Mouse (Mus musculus) spleen, adult 2 months (tissue): ENCODE measurements around the gene Npsr1.

Source experiments
- CTCF ChIP-seq: fragments of 200-500 bp; IDR thresholded peaks from 2 replicates; pipeline ENCODE4 v1.5.1; 2011; ENCODE audit warnings: mild to moderate bottlenecking, inconsistent platforms; ENCODE audit not compliant: insufficient read depth, insufficient read length, insufficient replicate concordance; ENCODE audit errors: extremely low read depth
- POLR2A ChIP-seq: fragments of 200-500 bp; IDR thresholded peaks from 2 replicates; pipeline ENCODE4 v1.6.1; 2011; ENCODE audit warnings: low read depth, low read length, inconsistent platforms

- no peak for TF ChIP-seq POLR2A
- no peak for TF ChIP-seq CTCF
Measured at GRCm38 (mm10) chr9:24097696-24098095, at the start of gene Npsr1.
